Mouse (Mus musculus) forebrain, embryonic 10.5 days (tissue): ENCODE results near the gene Exoc6b. TPM values are rescaled to one million over a fixed set of nuclear protein-coding genes. Genes with fewer than 3 reads are reported as not detected.

ENCODE experiments used
- DNase-seq: peaks from one replicate; pipeline ENCODE4 v3.0.0-alpha.2; 2017; ENCODE audit warnings: low spot score; ENCODE audit errors: extremely low spot score
- H3K27ac ChIP-seq: fragments of 300-500 bp; sonication (generic); 2 replicates; pipeline ENCODE4 v1.5.1; 2016; ENCODE audit warnings: mild to moderate bottlenecking
- H3K27me3 ChIP-seq: fragments of 300-500 bp; sonication (generic); 2 replicates; pipeline ENCODE4 v1.6.1; 2016; ENCODE audit warnings: mild to moderate bottlenecking; ENCODE audit not compliant: poor library complexity, severe bottlenecking
- H3K36me3 ChIP-seq: fragments of 300-500 bp; sonication (generic); replicated peaks from 2 replicates; pipeline ENCODE4 v1.6.1; 2016; ENCODE audit warnings: mild to moderate bottlenecking, moderate library complexity
- H3K4me1 ChIP-seq: fragments of 300-500 bp; sonication (generic); 2 replicates; pipeline ENCODE4 v1.6.1; 2016
- H3K4me3 ChIP-seq: fragments of 300-500 bp; sonication (generic); 2 replicates; pipeline ENCODE4 v1.5.1; 2016; ENCODE audit warnings: mild to moderate bottlenecking, moderate library complexity
- H3K9me3 ChIP-seq: fragments of 300-500 bp; sonication (generic); 2 replicates; pipeline ENCODE4 v1.6.1; 2016; ENCODE audit warnings: mild to moderate bottlenecking, moderate library complexity
- WGBS: fragments of 180-500 bp; shearing (Covaris S2); methylation state at CpG from one replicate; pipeline ENCODE4 v1.1.7; 2016; 5-methylcytosine and 5-hydroxymethylcytosine counted together
- polyA plus RNA-seq: library from polyadenylated mRNA; unstranded; fragments of >200 nt; fragmentation: Nextera tagmentation; extraction: Ambion mirVana; gene quantifications from 2 replicates; pipeline ENCODE4 v1.2.1, GENCODE M21; 2016

Gene Exoc6b
- polyA plus RNA-seq, 1 experiment from 2014 or later = 21.7 TPM

DNA sequence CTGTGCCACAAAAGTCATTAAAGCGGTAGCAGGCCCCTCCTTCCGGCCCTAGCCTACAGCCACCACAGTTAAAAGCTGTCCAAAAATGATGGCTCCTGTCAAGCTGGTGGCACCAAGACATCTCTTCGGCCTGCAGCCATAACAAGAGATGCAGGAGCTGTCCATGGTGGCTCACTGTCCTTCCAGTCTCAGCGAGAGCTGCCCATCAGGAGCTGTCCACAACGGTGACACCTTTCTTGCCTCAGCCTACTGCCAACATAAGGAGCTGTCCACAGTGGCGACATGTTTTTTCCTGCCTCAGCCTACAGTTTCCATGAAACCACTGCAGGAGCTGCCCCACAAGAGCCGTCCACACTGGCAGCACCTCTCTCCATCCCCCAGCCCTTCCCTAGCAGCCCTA lies 395.2 kb downstream of the Exoc6b start:
- Histone ChIP-seq H3K36me3 (no peaks in the 10 kb centered on the region), H3K4me3 (no peak overlapping the region), H3K27ac (no peak overlapping the region), H3K9me3 (peaks cover 9% of the 10 kb centered on the region; the same call in 1 of the 2 replicates), H3K27me3 (no peaks in the 10 kb centered on the region), H3K4me1 (no peaks in the 10 kb centered on the region)
- WGBS = 83% methylated on average over 7 of the region's 7 CpGs
- DNase-seq = no peak

DNA sequence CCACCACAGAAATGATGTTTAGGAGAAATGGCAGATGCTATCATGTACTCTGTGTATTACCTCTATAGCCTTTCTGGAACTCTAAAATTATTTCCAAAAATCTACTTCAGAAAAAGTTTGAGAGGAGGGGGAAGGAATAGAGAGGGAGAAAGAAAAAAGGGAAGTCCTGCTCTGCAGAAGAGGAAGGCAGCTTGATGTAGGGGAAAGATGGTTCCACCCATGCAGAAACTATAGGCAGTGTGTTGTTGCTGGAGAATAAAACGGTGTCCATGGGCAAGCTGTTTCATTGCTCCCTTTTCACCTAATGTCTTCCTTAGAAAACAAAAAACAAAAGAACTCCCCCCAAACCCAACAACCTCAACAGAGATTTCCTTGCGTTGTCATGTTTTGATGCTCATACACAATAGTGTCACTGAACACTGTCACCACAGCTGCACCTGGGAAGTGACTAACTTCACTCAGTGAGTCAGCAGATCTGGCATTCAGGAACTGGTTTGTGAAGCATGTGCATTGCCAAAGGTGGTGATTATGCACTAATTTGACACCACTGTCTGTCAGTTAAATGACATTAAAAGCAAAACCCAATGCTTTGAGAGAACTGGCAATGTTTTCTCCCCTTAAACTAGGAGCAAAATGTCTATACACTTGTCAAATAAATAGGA lies 407.7 kb downstream of the Exoc6b start:
- Histone ChIP-seq H3K27ac (no peak overlapping the region), H3K27me3 (no peaks in the 10 kb centered on the region), H3K4me1 (peaks cover 6% of the 10 kb centered on the region), H3K4me3 (no peak overlapping the region), H3K9me3 (no peaks in the 10 kb centered on the region), H3K36me3 (no peaks in the 10 kb centered on the region)
- no peak for DNase-seq
- WGBS = 81% methylated on average over 2 of the region's 2 CpGs

DNA sequence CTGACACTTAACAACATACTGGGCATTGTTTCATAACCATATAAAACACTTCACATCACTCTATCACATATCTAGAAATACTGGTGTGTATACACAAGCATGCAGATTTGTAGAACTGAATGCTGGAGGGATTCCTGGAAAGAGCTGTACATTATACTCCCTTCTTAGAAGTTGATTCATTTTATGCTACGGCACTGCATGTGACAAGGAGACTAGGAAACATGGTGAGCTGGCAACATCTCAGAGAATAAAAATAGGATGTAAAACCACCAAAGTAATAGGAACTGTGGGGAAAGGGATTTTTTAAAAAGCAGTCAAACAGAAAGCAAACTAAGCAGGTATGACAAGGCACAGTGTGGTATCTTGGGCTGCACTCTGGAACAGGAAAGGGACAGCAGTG lies 408.3 kb downstream of the Exoc6b start:
- Histone ChIP-seq H3K4me1 (peaks cover 10% of the 10 kb centered on the region), H3K27ac (no peak overlapping the region), H3K36me3 (no peaks in the 10 kb centered on the region), H3K9me3 (no peaks in the 10 kb centered on the region), H3K4me3 (no peak overlapping the region), H3K27me3 (no peaks in the 10 kb centered on the region)
- DNase-seq = no peak
- 88% methylated on average over 1 of the region's 1 CpGs for WGBS

DNA sequence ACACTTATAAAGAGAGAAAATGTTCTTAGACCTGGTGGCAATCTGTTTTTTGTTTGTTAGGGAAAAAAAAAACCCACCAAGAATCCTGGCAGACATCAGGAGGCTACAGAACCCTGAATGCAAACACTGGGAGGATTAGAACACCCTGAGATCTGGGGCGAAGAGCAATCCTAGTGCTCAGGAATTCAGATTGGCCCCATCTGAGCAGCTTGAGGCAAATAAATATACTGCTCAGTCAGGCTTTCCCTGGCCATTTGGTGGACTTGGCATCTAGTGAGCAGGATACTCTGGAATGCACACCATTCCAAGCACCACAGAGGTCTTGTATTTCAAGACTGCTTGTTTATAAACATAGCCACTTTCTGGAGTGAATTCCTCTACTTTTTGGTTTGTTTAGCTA lies 412.2 kb downstream of the Exoc6b start:
- H3K27me3 ChIP-seq = no peaks in the 10 kb centered on the region
- H3K4me1 ChIP-seq = peaks cover 10% of the 10 kb centered on the region
- H3K27ac ChIP-seq = no peak overlapping the region
- DNase-seq = no peak
- WGBS = 35% methylated on average over 1 of the region's 1 CpGs
- H3K9me3 ChIP-seq = no peaks in the 10 kb centered on the region
- H3K36me3 ChIP-seq = no peaks in the 10 kb centered on the region
- no peak overlapping the region for H3K4me3 ChIP-seq

DNA sequence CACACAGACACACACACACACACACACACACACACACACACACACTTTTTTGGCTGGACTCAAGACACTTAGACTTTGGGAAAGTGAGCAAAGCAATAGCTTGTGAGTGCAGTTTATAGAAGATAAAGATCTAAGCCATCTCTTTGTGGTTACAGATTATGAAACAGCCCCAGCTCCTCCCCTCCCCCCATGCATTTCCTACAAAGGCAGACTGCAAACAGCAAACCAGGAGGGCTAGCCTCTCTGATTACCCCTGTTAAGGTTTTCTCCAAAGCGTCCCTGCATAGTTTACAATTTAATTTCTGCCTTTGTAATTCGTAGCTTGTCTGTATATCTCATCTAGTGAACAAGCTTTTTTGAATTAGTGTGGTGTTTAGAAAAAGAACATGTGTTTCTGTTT lies 412.6 kb downstream of the Exoc6b start:
- Histone ChIP-seq H3K36me3 (no peaks in the 10 kb centered on the region), H3K27me3 (no peaks in the 10 kb centered on the region), H3K27ac (no peak overlapping the region), H3K9me3 (no peaks in the 10 kb centered on the region), H3K4me1 (peaks cover 10% of the 10 kb centered on the region), H3K4me3 (no peak overlapping the region)
- WGBS = 36% methylated on average over 2 of the region's 2 CpGs
- DNase-seq = no peak

DNA sequence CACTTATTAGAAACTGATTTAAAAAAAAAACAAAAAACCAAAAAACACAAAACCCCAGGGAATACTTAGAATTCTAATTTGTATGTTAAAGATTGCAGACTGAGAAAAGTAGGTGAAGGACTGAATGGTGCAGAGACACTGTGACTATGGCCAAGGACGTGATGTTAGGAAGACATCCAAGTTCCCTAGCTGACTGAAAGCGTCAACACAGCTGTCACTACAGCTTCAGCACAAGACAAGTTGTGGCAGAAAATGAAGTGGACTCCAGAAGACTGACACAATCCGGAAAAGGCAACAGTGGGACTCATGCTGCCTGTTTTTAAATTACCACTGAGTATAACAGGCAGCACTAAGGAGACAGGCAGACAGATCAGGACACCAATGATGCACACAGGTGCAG lies 417.4 kb downstream of the Exoc6b start:
- H3K4me1 ChIP-seq = peaks cover 12% of the 10 kb centered on the region
- no peak overlapping the region for H3K27ac ChIP-seq
- no peak for DNase-seq
- no peaks in the 10 kb centered on the region for H3K27me3 ChIP-seq
- 91% methylated on average over 3 of the region's 3 CpGs for WGBS
- H3K4me3 ChIP-seq = no peak overlapping the region
- no peaks in the 10 kb centered on the region for H3K9me3 ChIP-seq
- H3K36me3 ChIP-seq = no peaks in the 10 kb centered on the region

DNA sequence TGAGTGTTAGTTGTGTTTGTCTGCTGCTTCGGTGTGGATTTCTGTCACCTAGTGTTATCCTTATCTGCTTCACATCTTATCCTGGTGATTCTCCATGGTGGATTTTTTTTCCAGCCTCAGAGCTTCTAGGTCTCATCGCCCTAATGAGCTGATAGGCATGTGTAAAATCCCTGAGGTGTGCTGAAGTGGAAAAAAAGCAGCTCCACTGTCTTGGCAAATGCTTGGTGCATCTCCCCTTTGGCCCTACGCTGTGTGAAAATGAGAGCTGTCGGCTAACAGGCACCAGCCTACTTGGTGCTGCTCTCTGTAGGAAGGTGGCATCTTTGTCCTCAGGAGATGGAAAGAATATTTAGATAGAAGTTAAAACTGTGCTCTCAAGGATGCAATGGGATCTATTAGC lies 422.1 kb downstream of the Exoc6b start:
- no peak for DNase-seq
- WGBS = 78% methylated on average over 4 of the region's 4 CpGs
- no peak overlapping the region for H3K27ac ChIP-seq

DNA sequence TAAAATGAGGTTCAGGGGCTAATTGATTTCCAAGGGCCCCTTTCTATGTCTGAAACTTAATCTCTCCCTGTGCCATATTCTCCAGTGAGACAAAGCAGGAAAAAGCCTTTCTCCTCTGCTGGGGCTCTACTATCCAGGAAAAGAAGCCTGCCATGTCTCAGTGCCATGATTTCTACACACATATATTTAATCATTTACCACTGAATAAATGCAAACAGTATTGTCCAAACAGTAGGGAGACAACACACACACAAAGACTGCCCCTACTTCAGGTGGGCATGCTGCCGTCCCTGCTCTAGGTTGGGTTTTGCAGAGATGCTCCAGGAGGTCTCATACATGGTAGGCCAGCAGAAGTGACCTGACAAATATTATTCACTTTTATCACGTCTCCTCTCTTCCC lies 422.6 kb downstream of the Exoc6b start:
- Histone ChIP-seq H3K9me3 (no peaks in the 10 kb centered on the region), H3K36me3 (no peaks in the 10 kb centered on the region), H3K27ac (no peak overlapping the region), H3K4me1 (0 out of 2 replicates have a peak, but pooled peaks cover 6% of the 10 kb centered on the region), H3K27me3 (no peaks in the 10 kb centered on the region), H3K4me3 (no peak overlapping the region)
- WGBS = 75% methylated on average over 2 of the region's 2 CpGs
- DNase-seq = no peak

More for the DNA sequence above, 422.1 kb downstream of the Exoc6b start:
- Histone ChIP-seq H3K4me3 (no peak overlapping the region), H3K9me3 (no peaks in the 10 kb centered on the region), H3K27me3 (no peaks in the 10 kb centered on the region), H3K4me1 (0 out of 2 replicates have a peak, but pooled peaks cover 6% of the 10 kb centered on the region), H3K36me3 (no peaks in the 10 kb centered on the region)

DNA sequence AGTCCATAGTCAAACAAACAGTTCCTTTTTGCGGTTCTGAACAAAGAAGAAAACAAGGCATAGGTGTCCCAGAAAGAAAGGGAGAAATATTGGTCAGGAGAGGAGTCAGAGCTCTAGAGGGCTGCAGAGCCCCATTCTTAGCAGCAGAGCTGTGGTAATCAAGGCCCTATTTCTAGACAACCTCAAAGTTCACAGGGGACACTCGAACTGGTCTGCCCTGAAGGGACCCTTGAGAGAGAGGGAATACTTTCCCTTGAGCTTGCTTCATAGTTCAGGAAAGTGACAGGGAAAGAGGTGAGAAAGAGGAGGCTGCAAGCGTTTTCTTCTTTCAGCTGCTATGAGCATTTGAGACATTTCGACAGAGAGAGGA lies 428.3 kb downstream of the Exoc6b start:
- Histone ChIP-seq H3K27me3 (no peaks in the 10 kb centered on the region), H3K4me3 (no peak overlapping the region), H3K4me1 (peaks cover 11% of the 10 kb centered on the region), H3K27ac (no peak overlapping the region), H3K9me3 (no peaks in the 10 kb centered on the region), H3K36me3 (no peaks in the 10 kb centered on the region)
- no peak for DNase-seq
- 84% methylated on average over 4 of the region's 4 CpGs for WGBS

DNA sequence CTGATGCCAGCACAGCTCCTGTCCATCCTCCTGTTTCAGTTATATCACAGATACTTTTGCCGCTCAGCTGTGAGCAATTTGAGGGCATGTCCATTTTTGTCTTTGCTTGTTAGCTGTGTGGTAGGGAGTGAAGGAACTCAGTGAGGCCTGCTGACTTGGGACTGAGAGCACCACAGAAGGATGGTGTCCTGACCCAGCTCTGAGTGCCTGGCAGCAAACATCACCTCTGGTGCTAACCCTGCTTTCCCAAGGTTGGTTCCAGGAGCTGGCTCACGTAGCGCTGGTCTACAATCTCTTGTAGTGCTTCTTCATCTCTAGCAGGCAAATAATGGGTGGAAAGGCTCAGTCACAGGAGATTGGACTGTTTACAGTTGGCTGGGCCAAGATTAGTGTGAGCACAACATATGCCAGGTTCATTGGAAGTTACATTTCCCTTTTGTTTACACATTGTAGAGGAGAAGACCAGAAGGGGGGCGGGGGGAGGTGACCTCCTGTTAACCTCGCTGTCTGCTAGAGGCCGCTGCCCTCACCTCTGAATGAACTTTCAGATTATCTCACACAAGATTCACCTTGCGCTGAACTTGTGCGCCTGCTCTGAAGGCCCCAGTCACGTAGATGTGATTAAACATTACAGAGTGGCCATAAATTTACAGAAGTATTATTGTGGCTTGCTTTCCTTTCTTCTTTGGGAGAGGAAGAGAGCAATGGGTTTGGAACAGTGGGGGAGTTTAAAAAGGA lies 428.8 kb downstream of the Exoc6b start:
- 75% methylated on average over 9 of the region's 9 CpGs for whole genome bisulfite sequencing
- DNase-seq = no peak
- Histone ChIP-seq H3K27ac (peak overlapping the region; percentile 15; the same call in 1 of the 2 replicates), H3K9me3 (no peaks in the 10 kb centered on the region), H3K27me3 (no peaks in the 10 kb centered on the region), H3K4me1 (peaks cover 11% of the 10 kb centered on the region), H3K36me3 (no peaks in the 10 kb centered on the region), H3K4me3 (no peak overlapping the region)

DNA sequence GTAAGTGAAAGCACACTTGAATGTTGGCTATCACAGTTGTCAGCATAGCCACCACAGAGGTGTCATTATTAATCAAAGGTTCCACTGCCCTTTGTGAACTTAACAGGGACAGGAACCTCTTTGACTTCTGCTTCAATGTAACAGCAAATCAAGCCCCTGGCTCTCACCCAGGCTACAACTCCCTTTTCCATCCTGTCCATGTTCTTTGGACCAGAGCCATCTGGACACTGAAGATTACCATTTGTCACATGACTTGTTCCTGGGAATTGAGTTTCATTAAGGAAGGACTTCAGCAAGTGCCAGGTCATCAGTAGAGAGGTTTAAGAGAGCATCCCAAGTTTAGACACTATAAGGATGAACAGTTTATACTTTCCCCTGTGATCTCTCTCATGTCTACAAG lies 431.1 kb downstream of the Exoc6b start:
- Histone ChIP-seq H3K4me3 (no peak overlapping the region), H3K4me1 (peaks cover 11% of the 10 kb centered on the region), H3K36me3 (no peaks in the 10 kb centered on the region), H3K9me3 (no peaks in the 10 kb centered on the region), H3K27ac (no peak overlapping the region), H3K27me3 (no peaks in the 10 kb centered on the region)
- DNase-seq = no peak

DNA sequence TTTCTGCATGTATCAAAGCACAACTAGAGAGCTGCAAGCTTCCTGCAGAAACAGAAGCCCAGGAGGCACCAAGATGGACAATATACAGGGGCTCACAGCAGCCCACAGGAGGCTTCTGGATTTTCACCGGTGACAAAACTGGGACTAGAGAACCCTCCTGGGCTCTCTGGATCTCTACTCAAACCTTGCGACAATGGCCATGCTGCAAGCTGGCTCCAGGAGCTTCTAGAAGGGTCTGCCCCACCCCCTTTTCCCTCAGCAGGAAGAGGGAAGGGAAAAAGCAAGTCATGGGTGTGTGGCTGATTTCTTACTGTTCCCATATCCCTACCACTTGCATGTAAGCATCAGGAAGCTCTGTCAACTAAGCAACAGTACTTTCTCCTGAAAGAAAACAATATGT lies 437.7 kb downstream of the Exoc6b start:
- H3K36me3 ChIP-seq = no peaks in the 10 kb centered on the region
- 94% methylated on average over 2 of the region's 2 CpGs for WGBS
- no peak overlapping the region for H3K4me3 ChIP-seq
- H3K27me3 ChIP-seq = no peaks in the 10 kb centered on the region
- DNase-seq = no peak
- no peak overlapping the region for H3K27ac ChIP-seq
- H3K9me3 ChIP-seq = no peaks in the 10 kb centered on the region
- H3K4me1 ChIP-seq = 0 out of 2 replicates have a peak, but pooled peaks cover 4% of the 10 kb centered on the region

DNA sequence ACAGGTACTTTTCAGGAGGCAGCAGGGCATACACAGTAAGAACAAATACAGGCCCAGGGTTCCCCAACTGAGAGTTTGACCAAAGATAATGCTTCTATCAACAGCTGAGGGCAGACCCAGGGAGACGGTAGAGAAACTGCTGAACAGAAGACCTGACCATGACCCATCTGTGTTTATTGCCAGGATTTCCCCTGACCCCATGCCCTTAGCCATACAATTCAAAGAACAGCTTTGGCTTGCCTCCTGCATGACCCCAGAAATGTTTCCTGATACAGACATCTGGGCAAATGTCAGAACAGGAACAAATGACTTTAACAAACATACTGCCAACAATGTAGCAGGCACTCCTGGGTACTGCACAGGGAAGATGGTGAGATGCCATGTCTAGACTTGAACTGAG lies 439.0 kb downstream of the Exoc6b start:
- DNase-seq = no peak
- 0 out of 2 replicates have a peak, but pooled peaks cover 4% of the 10 kb centered on the region for H3K4me1 ChIP-seq
- no peaks in the 10 kb centered on the region for H3K27me3 ChIP-seq
- H3K4me3 ChIP-seq = no peak overlapping the region
- H3K9me3 ChIP-seq = no peaks in the 10 kb centered on the region
- H3K36me3 ChIP-seq = no peaks in the 10 kb centered on the region
- no peak overlapping the region for H3K27ac ChIP-seq
- WGBS = 42% methylated on average over 1 of the region's 1 CpGs
